Mouse (Mus musculus): Measurements from ENCODE around the gene Gadl1.

Gadl1 gene

GRCm38 (mm10) chr9:116087880-116088279 is 178.6 kb downstream of the Gadl1 start:
- DNase-seq (ENCODE audit: low spot score): peak; percentile 7

DNA sequence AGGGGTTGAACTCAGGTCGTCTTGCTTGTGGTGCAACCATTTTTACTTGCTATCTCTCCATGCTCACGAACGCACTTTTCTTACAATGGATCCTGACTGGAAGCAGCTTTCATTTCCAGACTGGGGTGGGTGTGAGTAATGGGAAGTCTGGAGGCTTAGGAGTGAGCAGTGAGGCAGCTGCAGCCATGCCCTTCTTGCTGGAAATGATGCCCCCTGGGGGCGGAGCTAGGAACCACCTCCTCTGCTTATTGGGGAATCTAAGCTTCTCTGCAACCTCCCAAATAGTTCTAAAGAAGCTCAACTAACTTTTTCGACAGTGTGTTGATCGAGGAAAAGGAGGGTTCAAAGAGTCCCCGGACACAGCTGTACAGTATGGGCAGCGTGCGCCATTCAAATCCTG is 179.7 kb downstream of the Gadl1 start:
- DNase-seq (ENCODE audit: low spot score): no peak

- DNase-seq (ENCODE audit: low spot score): no peak
Measured at GRCm38 (mm10) chr9:116090296-116090695, 181.0 kb downstream of the Gadl1 start.

DNA sequence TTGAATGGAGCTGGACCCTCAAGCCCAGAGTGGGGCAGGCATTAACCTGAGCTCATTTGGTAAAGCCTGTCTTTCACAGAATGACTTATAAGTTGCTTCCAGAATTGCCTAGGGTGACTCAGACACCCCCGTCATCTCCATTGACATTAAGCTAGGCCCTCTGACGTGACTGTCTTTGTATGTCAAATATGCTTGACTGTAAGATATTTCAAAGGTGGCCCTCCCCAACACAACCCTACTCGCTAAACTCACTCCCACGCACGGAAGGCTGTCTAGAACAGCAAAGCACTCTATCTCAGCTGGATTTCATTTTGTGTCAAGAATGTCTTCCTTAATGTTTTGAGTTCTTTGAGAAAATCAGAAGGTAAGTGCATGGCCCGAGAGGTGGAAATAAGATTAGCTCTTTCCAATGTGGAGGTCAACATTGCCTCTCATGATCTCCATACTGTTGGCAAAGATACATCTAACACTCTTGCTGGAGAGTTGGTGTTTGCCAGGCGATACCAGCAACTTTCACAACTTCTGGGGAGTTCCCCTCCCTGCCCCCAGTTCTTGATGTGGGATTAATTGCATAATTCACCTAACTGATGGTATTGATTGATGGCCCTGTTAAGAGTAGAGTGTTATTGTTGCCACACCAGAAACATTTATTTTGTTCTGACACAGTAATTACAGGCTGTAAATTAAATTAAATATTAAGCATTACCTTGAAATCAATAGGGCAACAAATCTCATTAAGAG is 182.0 kb downstream of the Gadl1 start:
- DNase-seq (ENCODE audit: low spot score): no peak

DNA sequence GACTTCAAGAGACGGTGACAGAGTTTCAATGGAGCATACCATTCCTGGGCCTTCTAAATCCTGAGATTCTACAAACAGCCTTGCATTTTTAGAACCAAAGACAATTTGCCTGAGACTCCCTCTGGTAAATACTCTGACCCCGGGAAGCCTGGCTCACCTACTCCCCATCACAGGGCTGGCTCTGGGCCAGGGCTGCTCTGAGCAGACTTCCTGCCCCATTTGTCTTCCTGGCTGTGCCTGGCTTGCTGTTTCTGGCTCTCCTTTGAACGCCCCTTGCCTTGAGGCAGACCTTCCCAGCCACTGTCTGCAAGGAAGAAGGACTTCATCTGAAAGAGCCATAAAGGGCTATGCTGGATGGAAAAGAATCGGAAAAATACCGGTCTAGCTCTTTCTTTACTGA is 182.7 kb downstream of the Gadl1 start:
- no peak for DNase-seq (ENCODE audit: low spot score)

DNA sequence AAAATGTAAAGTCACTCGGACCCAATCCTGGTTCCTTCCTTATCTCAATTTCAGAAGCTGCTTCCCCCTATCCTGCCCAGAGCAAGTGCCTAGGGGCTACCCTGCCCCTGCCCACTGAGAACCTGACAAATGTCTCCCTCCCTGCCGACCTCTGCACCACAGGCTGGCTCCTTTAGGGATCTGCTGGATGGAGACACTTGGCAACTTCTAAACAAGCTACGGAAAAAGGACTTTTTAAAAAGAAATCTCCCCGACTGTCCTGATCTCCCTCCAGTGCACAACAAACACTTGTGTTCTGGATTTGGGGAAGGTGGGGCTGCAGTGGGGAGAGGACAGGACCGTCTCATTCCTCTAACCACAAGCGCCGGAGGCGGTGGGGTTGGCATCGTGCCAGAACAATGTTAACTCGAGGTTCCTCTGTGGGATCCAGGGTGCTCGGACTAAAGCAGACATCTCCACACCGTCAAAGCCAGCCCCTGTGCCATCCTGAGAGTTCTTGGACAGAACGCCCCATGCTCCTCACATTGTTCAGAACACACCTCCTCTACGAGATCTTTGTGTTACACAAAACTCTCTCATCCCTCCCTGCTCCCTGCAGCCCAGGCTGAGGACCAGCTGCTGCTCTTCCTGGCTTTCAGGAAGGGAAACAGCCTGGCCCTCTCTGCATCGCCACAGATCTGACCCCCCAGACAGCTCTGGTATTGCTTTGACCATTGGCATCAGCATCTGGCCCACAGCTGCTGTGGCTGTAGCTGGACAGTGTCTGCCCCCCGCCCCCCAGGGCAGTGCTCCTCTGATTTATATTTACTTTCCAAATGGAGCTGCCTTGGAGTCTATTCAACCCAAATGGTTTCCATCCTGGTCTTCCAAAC is 189.7 kb downstream of the Gadl1 start:
- DNase-seq (ENCODE audit: low spot score): no peak

- no peak for DNase-seq (ENCODE audit: low spot score)
Measured at GRCm38 (mm10) chr9:116099596-116099993, 190.3 kb downstream of the Gadl1 start.

- no peak for DNase-seq (ENCODE audit: low spot score)
Measured at GRCm38 (mm10) chr9:116100015-116100414, 190.8 kb downstream of the Gadl1 start.

DNA sequence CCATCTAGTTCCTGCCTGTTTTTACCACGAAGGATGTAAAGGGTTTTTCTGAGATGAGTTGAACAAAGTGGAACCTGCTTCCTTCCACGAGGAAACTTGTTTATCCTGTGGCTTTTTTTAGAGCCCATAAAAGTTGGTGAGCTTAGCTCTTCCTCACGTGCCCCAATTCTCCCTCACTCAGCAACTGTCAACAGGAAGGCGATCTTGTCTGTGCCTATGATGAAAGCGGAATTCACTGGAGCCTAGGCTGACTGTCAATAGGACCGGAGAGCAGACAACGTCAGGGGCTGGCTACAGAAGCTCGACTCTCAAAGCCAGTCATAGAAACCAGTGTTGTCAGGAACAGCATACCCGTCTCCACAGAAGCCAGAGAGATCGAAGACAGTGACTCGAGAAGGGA is 192.6 kb downstream of the Gadl1 start:
- DNase-seq (ENCODE audit: low spot score): no peak

DNA sequence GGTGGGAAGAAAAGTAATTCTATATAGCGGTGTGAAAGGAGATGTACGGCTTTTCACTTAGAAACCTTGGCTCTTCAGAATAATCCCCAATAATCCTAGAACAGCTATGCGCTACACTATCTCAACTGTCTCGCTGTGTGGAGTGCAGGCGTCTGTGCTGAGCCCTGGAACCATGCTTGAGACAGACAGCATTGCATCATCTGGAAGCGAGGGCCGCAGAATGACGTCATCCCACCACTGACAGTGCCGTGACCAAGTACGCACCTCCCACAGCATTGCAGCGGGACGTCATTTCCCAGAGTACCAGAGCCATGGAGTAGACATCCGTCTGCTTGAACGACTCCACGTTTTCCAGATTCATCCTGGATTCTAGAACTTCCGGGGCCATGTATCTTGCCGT is 195.5 kb downstream of the Gadl1 start:
- no peak for DNase-seq (ENCODE audit: low spot score)

GRCm38 (mm10) chr9:116108729-116109128 is 199.5 kb downstream of the Gadl1 start:
- no peak for DNase-seq (ENCODE audit: low spot score)

DNA sequence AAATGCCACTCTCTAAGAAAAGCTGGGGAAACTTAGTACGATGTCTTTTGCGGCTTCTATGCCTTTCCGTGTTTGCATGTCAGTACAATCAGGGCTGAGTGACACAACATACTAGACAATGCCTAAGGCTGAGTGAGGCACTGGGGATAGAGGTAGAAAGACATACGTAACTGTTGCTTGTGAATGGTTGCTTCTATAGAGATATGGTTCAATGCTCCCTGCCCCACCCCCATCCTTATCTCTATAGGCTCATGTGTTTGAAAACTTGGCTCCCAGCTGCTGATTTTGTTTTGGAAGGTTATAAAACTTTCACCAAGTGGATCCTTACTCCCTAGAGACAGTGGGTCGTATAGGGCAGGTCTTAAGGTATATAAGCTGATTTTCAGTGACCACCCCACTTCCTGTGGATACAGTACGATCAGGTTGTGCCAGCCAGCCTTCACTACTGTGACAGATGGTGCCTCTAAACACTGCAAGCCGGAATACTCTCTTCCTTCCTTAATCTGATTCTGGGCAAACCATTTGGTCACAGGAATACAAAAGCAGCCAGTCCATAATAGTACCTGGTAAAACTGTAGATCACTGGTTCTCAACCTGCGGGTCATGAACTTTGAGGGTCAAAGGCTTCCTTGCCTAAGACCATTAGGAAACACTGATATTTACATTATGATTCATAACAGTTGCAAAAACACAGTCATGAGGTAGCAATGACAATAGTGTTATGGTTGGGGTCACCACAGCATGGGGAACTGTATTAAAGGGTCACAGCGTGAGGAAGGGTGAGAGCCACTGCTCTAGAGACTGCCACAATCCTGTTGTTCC is 202.1 kb downstream of the Gadl1 start:
- DNase-seq (ENCODE audit: low spot score): no peak

DNA sequence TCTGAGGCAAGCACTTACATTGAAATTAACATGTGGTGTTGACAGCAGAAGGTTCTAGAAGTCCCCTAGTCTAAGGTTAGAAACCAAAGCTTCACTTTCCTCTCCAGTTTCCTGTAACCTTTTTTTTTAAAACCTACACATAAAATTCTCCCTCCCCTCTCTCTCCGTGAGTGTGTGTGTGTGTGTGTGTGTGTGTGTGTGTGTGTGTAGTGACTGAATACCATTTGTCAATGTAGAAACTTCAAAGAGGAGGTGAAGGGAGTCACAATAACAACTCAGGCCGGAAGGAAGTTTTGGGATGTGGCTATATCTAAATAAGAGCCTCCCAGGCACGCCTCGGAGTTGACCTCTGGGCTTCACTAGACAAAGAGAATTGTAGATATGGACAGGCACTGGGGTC is 205.1 kb downstream of the Gadl1 start:
- no peak for DNase-seq (ENCODE audit: low spot score)

DNA sequence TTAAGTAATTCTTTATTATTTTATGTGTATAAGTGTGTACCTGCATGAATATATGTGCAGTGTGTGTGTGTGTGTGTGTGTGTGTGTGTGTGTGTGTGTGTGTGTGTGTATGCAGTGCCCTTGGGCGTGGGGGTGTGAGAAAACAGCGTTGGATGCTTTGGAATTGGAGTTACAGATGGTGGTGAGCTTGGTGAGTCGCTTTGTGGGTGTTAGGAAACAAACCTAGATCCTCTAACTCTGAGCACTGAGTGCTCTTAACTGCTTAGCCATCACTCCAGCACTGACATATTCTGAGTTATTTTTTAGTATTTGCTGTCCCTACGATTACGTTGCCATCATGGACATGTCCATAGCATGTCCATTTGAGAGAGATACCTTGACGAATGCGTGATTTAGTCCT is 206.6 kb downstream of the Gadl1 start:
- DNase-seq (ENCODE audit: low spot score): no peak

DNA sequence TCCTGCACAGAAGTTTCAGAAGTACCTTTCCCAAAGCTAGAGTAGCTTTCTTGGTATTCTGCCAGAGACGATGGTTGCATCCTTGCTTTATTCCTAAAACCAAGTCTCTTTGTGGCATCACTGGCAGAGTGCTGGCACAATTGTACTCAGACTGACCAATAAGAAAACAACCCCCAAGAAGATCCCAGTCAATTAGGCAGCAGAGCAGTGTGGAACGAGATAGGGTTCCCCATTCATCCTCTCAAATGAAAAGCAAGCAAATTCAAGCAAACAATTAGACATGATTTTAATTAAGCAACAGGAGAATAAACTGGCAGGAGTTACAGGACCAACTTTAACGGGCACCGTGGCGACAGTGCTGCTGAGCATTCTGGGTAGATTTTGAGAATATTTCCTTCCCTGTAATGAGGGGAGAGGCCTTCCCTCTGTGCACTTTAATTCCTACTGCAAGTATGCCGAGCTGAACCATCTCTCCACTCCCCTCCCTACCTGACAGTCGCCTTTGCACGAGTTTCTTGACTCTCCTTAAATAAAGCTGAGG is 209.1 kb downstream of the Gadl1 start:
- no peak for DNase-seq (ENCODE audit: low spot score)

- DNase-seq (ENCODE audit: low spot score): no peak
Measured at GRCm38 (mm10) chr9:116119990-116120389, 210.7 kb downstream of the Gadl1 start.

GRCm38 (mm10) chr9:116121472-116121871 is 212.2 kb downstream of the Gadl1 start:
- no peak for DNase-seq (ENCODE audit: low spot score)

DNA sequence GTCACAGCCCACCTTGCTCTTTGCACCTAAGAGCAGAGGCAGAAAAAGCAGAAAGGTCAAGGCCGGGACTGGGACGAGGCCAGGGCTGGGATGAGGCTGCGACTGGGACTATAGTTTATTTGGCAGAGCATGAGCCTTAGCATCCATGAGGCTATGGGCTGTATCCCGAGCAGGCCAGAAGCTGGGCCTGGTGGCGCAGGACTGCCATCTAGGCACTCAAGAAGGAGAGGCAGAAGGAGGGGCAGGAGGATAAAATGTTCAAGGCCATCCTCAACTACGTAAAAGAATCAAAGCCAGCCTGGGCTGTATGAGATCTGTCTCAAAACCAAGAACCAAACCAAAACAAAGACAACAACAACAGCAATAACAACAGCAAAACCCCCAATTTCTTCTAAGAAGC is 213.3 kb downstream of the Gadl1 start:
- DNase-seq (ENCODE audit: low spot score): no peak

- no peak for DNase-seq (ENCODE audit: low spot score)
Measured at GRCm38 (mm10) chr9:116122969-116123589, 213.8 kb downstream of the Gadl1 start.

Data from MN1 (cell line).